Mouse (Mus musculus) embryonic facial prominence, embryonic 13.5 days (tissue): ENCODE measurements around the gene Psmc3. TPM values are rescaled to one million over a fixed set of nuclear protein-coding genes. Genes with fewer than 3 reads are reported as not detected.
A peak's percentile ranks its signal among the peaks of the same experiment; 100 is the strongest.

ENCODE experiments used
- ATAC-seq: fragments of 200-750 bp; cut with Nextera tagmentation; 2 replicates; pipeline ENCODE4 v1.8.0; 2017; ENCODE audit warnings: low read depth; ENCODE audit not compliant: insufficient number of reproducible peaks, insufficient read depth, low FRiP score, low TSS enrichment
- H3K27ac ChIP-seq: fragments of 300-500 bp; sonication (generic); 2 replicates; pipeline ENCODE4 v1.5.1; 2015; ENCODE audit warnings: moderate library complexity, mild to moderate bottlenecking, inconsistent platforms
- H3K27me3 ChIP-seq: fragments of 300-500 bp; sonication (generic); 2 replicates; pipeline ENCODE4 v1.6.1; 2015; ENCODE audit warnings: mild to moderate bottlenecking, inconsistent platforms
- H3K36me3 ChIP-seq: fragments of 300-500 bp; sonication (generic); 2 replicates; pipeline ENCODE4 v1.6.1; 2015; ENCODE audit warnings: mild to moderate bottlenecking, inconsistent platforms
- H3K4me1 ChIP-seq: fragments of 300-500 bp; sonication (generic); 2 replicates; pipeline ENCODE4 v1.6.1; 2015; ENCODE audit warnings: inconsistent platforms
- H3K4me2 ChIP-seq: fragments of 300-500 bp; sonication (generic); 2 replicates; pipeline ENCODE4 v1.6.1; 2015; ENCODE audit warnings: moderate library complexity, mild to moderate bottlenecking, inconsistent platforms
- H3K4me3 ChIP-seq: fragments of 300-500 bp; sonication (generic); 2 replicates; pipeline ENCODE4 v1.5.1; 2015; ENCODE audit warnings: mild to moderate bottlenecking, inconsistent platforms
- H3K9ac ChIP-seq: fragments of 300-500 bp; sonication (generic); 2 replicates; pipeline ENCODE4 v1.6.1; 2015; ENCODE audit warnings: mild to moderate bottlenecking, inconsistent platforms
- H3K9me3 ChIP-seq: fragments of 300-500 bp; sonication (generic); 2 replicates; pipeline ENCODE4 v1.6.1; 2016; ENCODE audit warnings: inconsistent platforms
- WGBS: fragments of 180-500 bp; shearing (Covaris S2); methylation state at CpG from one replicate; pipeline ENCODE4 v1.1.7; 2015; ENCODE audit warnings: mixed read lengths; 5-methylcytosine and 5-hydroxymethylcytosine counted together
- polyA plus RNA-seq: library from polyadenylated mRNA; unstranded; fragments of >200 nt; fragmentation: Nextera tagmentation; extraction: Ambion mirVana; gene quantifications from 2 replicates; pipeline ENCODE4 v1.2.1, GENCODE M21; 2015

Psmc3 gene
- polyA plus RNA-seq, 1 experiment from 2014 or later = 298 TPM

DNA sequence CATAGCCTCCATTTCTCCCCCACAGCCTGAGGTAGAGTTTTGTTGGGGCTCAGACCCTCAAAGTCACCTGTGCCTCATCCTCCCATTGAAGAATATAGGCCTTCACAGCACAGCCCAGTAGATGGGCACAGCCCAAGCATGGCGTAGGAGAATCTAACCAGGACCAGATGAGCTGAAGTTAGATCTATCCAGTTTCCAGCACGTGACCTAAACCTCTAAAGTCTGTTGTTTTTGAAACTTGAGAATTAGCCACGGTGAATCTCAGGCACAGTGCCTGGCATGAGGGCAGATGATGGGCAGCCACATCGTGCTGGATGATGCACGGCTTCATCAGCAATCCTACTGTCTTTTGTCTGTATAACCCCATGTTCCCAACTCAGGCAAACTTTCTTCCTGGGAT is 4.6 kb downstream of the Psmc3 start:
- H3K27ac ChIP-seq = no peak overlapping the region
- no peaks in the 10 kb centered on the region for H3K27me3 ChIP-seq
- peaks cover 18% of the 10 kb centered on the region for H3K4me1 ChIP-seq
- no peak overlapping the region for H3K4me3 ChIP-seq
- WGBS = 54% methylated on average over 5 of the region's 5 CpGs
- no peaks in the 10 kb centered on the region for H3K9me3 ChIP-seq
- no peak overlapping the region for H3K9ac ChIP-seq
- H3K36me3 ChIP-seq = peaks cover 78% of the 10 kb centered on the region
- H3K4me2 ChIP-seq = no peak overlapping the region
- ATAC-seq = no peak

DNA sequence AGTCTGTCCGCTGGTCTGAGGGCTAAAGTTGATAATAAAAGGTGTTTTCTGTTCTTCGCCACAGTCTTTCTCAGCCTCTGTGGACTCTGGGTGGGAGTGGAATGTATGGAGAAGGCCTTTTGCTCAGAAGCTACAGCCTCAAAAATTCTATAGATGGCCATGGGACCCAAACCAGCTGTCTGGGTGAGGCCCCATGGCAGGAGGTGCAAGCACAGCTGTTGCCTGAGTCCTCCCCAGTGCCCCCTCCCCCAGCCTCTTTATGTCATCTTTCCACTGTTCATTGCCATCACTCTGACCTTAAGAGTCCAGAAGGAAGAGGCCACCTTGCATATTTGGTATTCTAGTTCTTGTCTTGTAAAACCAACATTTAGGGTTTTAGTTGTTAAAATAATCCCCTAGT is 5.6 kb downstream of the Psmc3 start:
- Histone ChIP-seq H3K9me3 (no peaks in the 10 kb centered on the region), H3K27me3 (no peaks in the 10 kb centered on the region), H3K4me2 (no peak overlapping the region), H3K9ac (no peak overlapping the region), H3K4me1 (peaks cover 18% of the 10 kb centered on the region), H3K4me3 (no peak overlapping the region), H3K27ac (no peak overlapping the region), H3K36me3 (peaks cover 88% of the 10 kb centered on the region)
- WGBS = 96% methylated on average over 2 of the region's 2 CpGs
- ATAC-seq = no peak

DNA sequence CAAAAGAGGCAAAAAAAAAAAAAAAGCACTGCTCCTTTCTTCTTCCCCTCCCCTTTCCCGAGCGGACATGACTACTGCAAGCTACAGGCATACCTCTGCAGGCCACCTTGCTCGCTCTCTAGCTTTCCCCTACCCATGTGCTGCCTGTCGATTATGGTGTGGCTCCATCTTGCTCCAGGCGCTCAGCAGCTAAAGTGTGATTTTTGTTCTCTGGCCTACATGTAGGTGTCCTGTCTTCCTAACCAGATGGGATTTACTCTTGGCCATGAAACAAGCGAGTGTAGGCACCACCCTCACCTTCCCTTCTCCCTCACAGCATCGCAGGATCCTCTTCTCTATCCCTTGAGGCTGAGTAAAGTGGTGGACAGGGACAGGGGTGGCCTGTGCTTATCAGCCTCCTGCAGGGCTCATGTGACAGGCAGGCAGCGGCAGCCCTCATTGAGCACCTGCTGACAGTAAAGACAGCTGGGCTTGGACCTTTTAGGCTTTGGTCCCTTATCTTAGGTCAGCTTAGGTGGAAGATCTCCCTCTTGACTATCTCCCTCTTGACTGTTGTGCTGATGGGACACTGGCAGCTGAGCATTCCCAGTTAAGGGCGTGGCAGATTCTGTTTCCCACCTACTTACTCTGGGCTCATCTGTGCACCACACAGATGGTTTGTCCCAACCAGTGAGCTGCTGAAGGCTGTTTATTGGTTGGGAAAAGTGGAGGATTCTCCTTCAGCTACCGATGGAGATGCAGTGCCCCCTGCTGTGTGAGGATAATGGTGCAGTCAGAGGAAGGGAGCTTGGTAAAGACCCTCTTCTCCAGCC is 6.9 kb downstream of the Psmc3 start:
- Histone ChIP-seq H3K4me2 (no peak overlapping the region), H3K4me1 (peaks cover 6% of the 10 kb centered on the region; the same call in 1 of the 2 replicates), H3K9me3 (no peaks in the 10 kb centered on the region), H3K9ac (no peak overlapping the region), H3K36me3 (peaks cover 94% of the 10 kb centered on the region), H3K27me3 (no peaks in the 10 kb centered on the region), H3K4me3 (no peak overlapping the region), H3K27ac (peak overlapping the region; percentile 33; the same call in 1 of the 2 replicates)
- no peak for ATAC-seq
- 76% methylated on average over 10 of the region's 10 CpGs for WGBS

- peak overlapping the region; percentile 7; the same call in 1 of the 2 replicates for H3K27ac ChIP-seq
- ATAC-seq = no peak
Measured at GRCm38 (mm10) chr2:91061849-91062481, 8.2 kb downstream of the Psmc3 start.

GRCm38 (mm10) chr2:91062779-91063606 is 9.2 kb downstream of the Psmc3 start:
- no peak overlapping the region for H3K4me3 ChIP-seq
- no peak overlapping the region for H3K4me2 ChIP-seq
- no peak overlapping the region for H3K27ac ChIP-seq
- 0 out of 2 replicates have a peak, but pooled peaks cover 6% of the 10 kb centered on the region for H3K4me1 ChIP-seq
- H3K36me3 ChIP-seq = peaks cover 86% of the 10 kb centered on the region
- no peak overlapping the region for H3K9ac ChIP-seq
- WGBS = 89% methylated on average over 16 of the region's 16 CpGs
- no peaks in the 10 kb centered on the region for H3K27me3 ChIP-seq
- ATAC-seq = no peak
- no peaks in the 10 kb centered on the region for H3K9me3 ChIP-seq

More at GRCm38 (mm10) chr2:91061849-91062481, 8.2 kb downstream of the Psmc3 start:
- H3K4me2 ChIP-seq = no peak overlapping the region
- H3K4me1 ChIP-seq = 0 out of 2 replicates have a peak, but pooled peaks cover 6% of the 10 kb centered on the region
- peaks cover 92% of the 10 kb centered on the region for H3K36me3 ChIP-seq
- 82% methylated on average over 6 of the region's 6 CpGs for WGBS
- H3K9me3 ChIP-seq = no peaks in the 10 kb centered on the region
- no peaks in the 10 kb centered on the region for H3K27me3 ChIP-seq
- H3K9ac ChIP-seq = 0 out of 2 replicates have a peak overlapping the region, but pooled peaks have one; percentile 11
- H3K4me3 ChIP-seq = no peak overlapping the region

DNA sequence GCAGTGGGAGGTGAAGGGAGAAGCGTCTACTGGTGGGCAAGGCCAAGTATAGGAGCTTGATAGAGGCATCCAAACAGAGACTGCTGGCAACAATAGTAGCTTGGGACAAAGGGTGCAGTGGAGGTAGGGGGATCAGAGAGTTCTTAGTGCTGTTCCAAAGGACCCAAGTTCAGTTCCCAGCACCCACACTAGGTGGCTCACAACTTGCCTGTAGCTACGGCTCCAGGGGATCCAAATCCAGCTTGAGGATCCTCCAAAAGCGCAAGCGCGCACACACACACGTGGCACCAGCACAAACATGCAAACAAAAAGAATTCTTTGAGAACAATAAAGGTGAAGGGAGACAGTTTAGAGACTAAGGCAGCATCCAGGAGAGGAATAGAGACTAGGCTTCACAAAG is 10.4 kb downstream of the Psmc3 start:
- WGBS = 88% methylated on average over 6 of the region's 6 CpGs
- H3K9ac ChIP-seq = no peak overlapping the region

GRCm38 (mm10) chr2:91065544-91065943 is 11.7 kb downstream of the Psmc3 start:
- Histone ChIP-seq H3K4me3 (no peak overlapping the region), H3K27me3 (no peaks in the 10 kb centered on the region), H3K4me1 (peaks cover 18% of the 10 kb centered on the region), H3K4me2 (no peak overlapping the region), H3K9ac (no peak overlapping the region), H3K27ac (no peak overlapping the region), H3K36me3 (peaks cover 65% of the 10 kb centered on the region), H3K9me3 (no peaks in the 10 kb centered on the region)
- no peak for ATAC-seq
- WGBS = 49% methylated on average over 3 of the region's 3 CpGs

More for the DNA sequence above, 10.4 kb downstream of the Psmc3 start:
- H3K27ac ChIP-seq = no peak overlapping the region
- no peak overlapping the region for H3K4me3 ChIP-seq
- H3K9me3 ChIP-seq = no peaks in the 10 kb centered on the region
- no peak overlapping the region for H3K4me2 ChIP-seq
- ATAC-seq = no peak
- no peaks in the 10 kb centered on the region for H3K27me3 ChIP-seq
- peaks cover 74% of the 10 kb centered on the region for H3K36me3 ChIP-seq
- peaks cover 17% of the 10 kb centered on the region for H3K4me1 ChIP-seq

DNA sequence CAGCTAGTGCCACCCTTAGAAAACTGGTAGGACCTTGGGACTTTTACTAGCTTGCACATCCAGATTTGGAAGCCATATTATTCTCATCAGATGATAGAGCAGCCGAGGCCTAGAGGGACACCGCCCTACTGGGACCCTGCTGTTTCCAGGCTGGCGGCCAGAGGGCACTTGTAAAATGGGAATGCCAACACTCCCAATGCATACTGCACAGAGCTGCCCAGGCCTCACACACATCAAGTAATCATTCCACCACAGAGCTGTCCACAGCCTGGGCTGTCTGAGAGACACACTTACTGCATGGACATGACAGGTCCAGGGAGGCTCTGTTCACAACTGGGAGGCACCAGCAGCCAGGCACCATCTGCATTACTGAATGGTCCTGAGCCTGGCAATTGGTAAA is 12.6 kb downstream of the Psmc3 start:
- Histone ChIP-seq H3K4me1 (peaks cover 19% of the 10 kb centered on the region), H3K36me3 (peaks cover 56% of the 10 kb centered on the region), H3K9me3 (no peaks in the 10 kb centered on the region), H3K4me3 (no peak overlapping the region), H3K27me3 (no peaks in the 10 kb centered on the region), H3K27ac (no peak overlapping the region), H3K9ac (no peak overlapping the region), H3K4me2 (no peak overlapping the region)
- no peak for ATAC-seq
- 86% methylated on average over 3 of the region's 3 CpGs for WGBS

DNA sequence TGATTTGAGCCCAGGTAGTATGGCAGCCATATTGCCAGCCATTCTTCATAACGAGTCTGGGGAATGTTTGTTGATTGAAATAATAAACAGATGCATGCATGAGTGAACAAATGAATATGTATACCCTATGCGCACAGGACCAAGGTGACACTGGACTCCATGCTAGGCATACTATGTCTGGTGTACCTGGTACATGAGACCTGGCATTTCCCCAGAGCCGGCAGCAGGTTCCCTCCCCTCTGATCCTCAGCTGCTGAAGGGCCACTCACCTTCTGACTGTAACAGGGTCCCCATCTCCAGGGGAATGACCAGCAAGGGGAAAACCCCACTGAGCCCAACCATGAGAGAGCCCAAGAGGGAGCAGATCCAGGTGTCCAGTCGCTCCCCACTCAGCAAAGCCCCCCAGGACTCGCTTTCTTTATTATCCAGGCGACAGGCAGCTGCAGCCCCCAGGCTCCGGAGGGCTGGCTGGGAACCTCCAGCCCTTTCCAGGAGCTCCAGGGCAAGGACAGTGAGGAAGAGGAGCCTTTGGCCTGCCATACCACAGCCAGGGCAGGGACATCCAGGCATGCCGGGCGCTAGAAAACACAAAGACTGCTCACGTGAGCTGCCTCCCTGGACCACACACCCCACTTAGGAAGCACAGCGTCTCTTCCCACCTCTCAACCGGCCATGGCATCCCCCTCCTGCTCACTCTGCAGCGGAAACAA is 14.5 kb downstream of the Psmc3 start:
- Histone ChIP-seq H3K27me3 (no peaks in the 10 kb centered on the region), H3K36me3 (peaks cover 38% of the 10 kb centered on the region), H3K4me3 (peak overlapping the region; percentile 57), H3K4me2 (peak overlapping the region; percentile 77), H3K4me1 (peaks cover 19% of the 10 kb centered on the region), H3K9ac (peak overlapping the region; percentile 81), H3K9me3 (no peaks in the 10 kb centered on the region), H3K27ac (0 out of 2 replicates have a peak overlapping the region, but pooled peaks have one; percentile 88)
- no peak for ATAC-seq
- WGBS = 47% methylated on average over 13 of the region's 13 CpGs

- peak overlapping the region; percentile 57 for H3K4me3 ChIP-seq
- peaks cover 33% of the 10 kb centered on the region for H3K36me3 ChIP-seq
- H3K4me1 ChIP-seq = peaks cover 19% of the 10 kb centered on the region
- 39% methylated on average over 6 of the region's 6 CpGs for WGBS
- no peak for ATAC-seq
- H3K9ac ChIP-seq = peak overlapping the region; percentile 81
- no peaks in the 10 kb centered on the region for H3K9me3 ChIP-seq
- H3K27ac ChIP-seq = peak overlapping the region; percentile 88; the same call in 1 of the 2 replicates
- no peaks in the 10 kb centered on the region for H3K27me3 ChIP-seq
- H3K4me2 ChIP-seq = peak overlapping the region; percentile 77
Measured at GRCm38 (mm10) chr2:91068872-91069165, 15.0 kb downstream of the Psmc3 start.
